Mouse (Mus musculus) liver, embryonic 14.5 days (tissue): ENCODE data around the gene Man1a2. TPM values are rescaled to one million over a fixed set of nuclear protein-coding genes. Genes with fewer than 3 reads are reported as not detected.

ENCODE experiments used
- ATAC-seq: fragments of 200-750 bp; cut with Nextera tagmentation; 2 replicates; pipeline ENCODE4 v1.8.0; 2017; ENCODE audit warnings: moderate number of reproducible peaks, mild to moderate bottlenecking, moderate library complexity; ENCODE audit not compliant: insufficient read depth
- DNase-seq, 3 experiments: peaks; one replicate each; pipeline ENCODE4 v3.0.0-alpha.2; 2012 to 2013; ENCODE audit warnings: low read depth in 3 of 3, low spot score in 3 of 3
- H3K27ac ChIP-seq: fragments of 300-500 bp; sonication (generic); 2 replicates; pipeline ENCODE4 v1.5.1; 2014; ENCODE audit warnings: moderate library complexity, mild to moderate bottlenecking, control low read depth, inconsistent platforms
- H3K27me3 ChIP-seq: fragments of 300-500 bp; sonication (generic); 2 replicates; pipeline ENCODE4 v1.6.1; 2014; ENCODE audit warnings: mild to moderate bottlenecking, low read length, moderate library complexity; ENCODE audit not compliant: control insufficient read depth, insufficient read depth
- H3K36me3 ChIP-seq: fragments of 300-500 bp; sonication (generic); replicated peaks from 2 replicates; pipeline ENCODE4 v1.6.1; 2014; ENCODE audit warnings: low read depth; ENCODE audit not compliant: control insufficient read depth, insufficient read depth
- H3K4me1 ChIP-seq, 2 experiments: fragments of 200-500 bp in 1 of 2; fragments of 300-500 bp in 1 of 2; sonication (generic) in 1 of 2; replicated peaks; 2 replicates each; pipeline ENCODE4 v1.6.1; 2012 to 2014; ENCODE audit warnings: antibody characterized with exemption in 1 of 2, inconsistent platforms in 1 of 2, low read length in 1 of 2; ENCODE audit not compliant: control insufficient read depth in 2 of 2, insufficient read depth in 2 of 2
- H3K4me2 ChIP-seq: fragments of 300-500 bp; sonication (generic); 2 replicates; pipeline ENCODE4 v1.6.1; 2014; ENCODE audit warnings: low read depth, mild to moderate bottlenecking, control low read depth, moderate library complexity
- H3K4me3 ChIP-seq, 2 experiments: fragments of 200-500 bp in 1 of 2; fragments of 300-500 bp in 1 of 2; sonication (generic) in 1 of 2; 2 replicates each; pipeline ENCODE4 v1.5.1; 2012 to 2014; ENCODE audit warnings: low read depth in 2 of 2, low read length in 2 of 2, mild to moderate bottlenecking in 2 of 2, control low read depth in 1 of 2, inconsistent platforms in 1 of 2, moderate library complexity in 1 of 2; ENCODE audit not compliant: insufficient read depth in 1 of 2
- H3K9ac ChIP-seq: fragments of 300-500 bp; sonication (generic); replicated peaks from 2 replicates; pipeline ENCODE4 v1.6.1; 2014; ENCODE audit warnings: mild to moderate bottlenecking, control low read depth, moderate library complexity
- H3K9me3 ChIP-seq: fragments of 300-500 bp; sonication (generic); 2 replicates; pipeline ENCODE4 v1.6.1; 2016; ENCODE audit warnings: low read length, mixed read lengths; ENCODE audit not compliant: control insufficient read depth
- CTCF ChIP-seq: IDR thresholded peaks from 2 replicates; pipeline ENCODE4 v1.5.1; 2016; ENCODE audit warnings: antibody characterized with exemption, low read depth, control low read depth
- EP300 ChIP-seq: IDR thresholded peaks from 2 replicates; pipeline ENCODE4 v1.6.1; 2016; ENCODE audit warnings: antibody characterized with exemption, low read depth
- WGBS: fragments of 180-500 bp; shearing (Covaris S2); extraction: QIAGEN DNeasy Blood & Tissue Kit; methylation state at CpG from one replicate; pipeline ENCODE4 v1.1.7; 2014; ENCODE audit not compliant: insufficient replicate concordance; 5-methylcytosine and 5-hydroxymethylcytosine counted together
- polyA plus RNA-seq, 2 experiments: library from polyadenylated mRNA; depleted of rRNA in 1 of 2; stranded (reverse) in 1 of 2; unstranded in 1 of 2; fragments of >200 nt; fragmentation: Nextera tagmentation in 1 of 2; extraction: Ambion mirVana in 1 of 2; gene quantifications; 2 replicates each; pipeline versions ENCODE4 v1.2.1 to v1.2.3; 2012 to 2014

Man1a2 gene
- polyA plus RNA-seq, 2 experiments, result 3.7 to 27.9 TPM

GRCm38 (mm10) chr3:100568443-100569390 lies 116.6 kb downstream of the Man1a2 start:
- H3K36me3 ChIP-seq, result no peaks in the 10 kb centered on the region; the same call in none of the 2 replicates
- H3K4me1 ChIP-seq, result no peaks in the 10 kb centered on the region
- H3K9ac ChIP-seq, result no peak overlapping the region
- TF ChIP-seq EP300 (no peak), CTCF (peak; percentile 64)
- no peak overlapping the region for H3K4me2 ChIP-seq
- no peaks in the 10 kb centered on the region for H3K9me3 ChIP-seq
- 78% methylated on average over 13 of the region's 13 CpGs for WGBS
- H3K27me3 ChIP-seq, result no peaks in the 10 kb centered on the region
- no peak overlapping the region for H3K4me3 ChIP-seq
- DNase-seq (peak in 1 of 3 experiments; percentile 32), ATAC-seq (peak; percentile 15; the same call in 1 of the 2 replicates)
- H3K27ac ChIP-seq, result no peak overlapping the region

- no peak for DNase-seq
- Histone ChIP-seq H3K9me3 (no peaks in the 10 kb centered on the region), H3K9ac (no peak overlapping the region), H3K4me1 (no peaks in the 10 kb centered on the region), H3K4me2 (no peak overlapping the region), H3K27ac (no peak overlapping the region), H3K36me3 (no peaks in the 10 kb centered on the region; the same call in none of the 2 replicates), H3K4me3 (no peak overlapping the region), H3K27me3 (no peaks in the 10 kb centered on the region)
- WGBS, result 77% methylated on average over 2 of the region's 2 CpGs
- TF ChIP-seq EP300 (no peak), CTCF (no peak)
- ATAC-seq, result no peak
Observed at GRCm38 (mm10) chr3:100563565-100563964, 121.7 kb downstream of the Man1a2 start.

- Histone ChIP-seq H3K4me3 (no peak overlapping the region), H3K27ac (no peak overlapping the region), H3K27me3 (no peaks in the 10 kb centered on the region), H3K36me3 (no peaks in the 10 kb centered on the region; the same call in none of the 2 replicates), H3K9me3 (no peaks in the 10 kb centered on the region), H3K9ac (no peak overlapping the region), H3K4me2 (no peak overlapping the region), H3K4me1 (no peaks in the 10 kb centered on the region)
- WGBS, result 82% methylated on average over 7 of the region's 7 CpGs
- ATAC-seq, result no peak
- TF ChIP-seq CTCF (no peak), EP300 (no peak)
- DNase-seq, result no peak
Observed at GRCm38 (mm10) chr3:100562455-100562854, 122.8 kb downstream of the Man1a2 start.

- DNase-seq (no peak), ATAC-seq (no peak)
- Histone ChIP-seq H3K4me1 (no peaks in the 10 kb centered on the region), H3K9me3 (no peaks in the 10 kb centered on the region), H3K4me3 (no peak overlapping the region), H3K36me3 (no peaks in the 10 kb centered on the region), H3K27ac (no peak overlapping the region), H3K4me2 (no peak overlapping the region), H3K27me3 (no peaks in the 10 kb centered on the region), H3K9ac (no peak overlapping the region)
- WGBS, result 86% methylated on average over 2 of the region's 2 CpGs
- no peak for TF ChIP-seq CTCF
Observed at GRCm38 (mm10) chr3:100561561-100562175, 123.6 kb downstream of the Man1a2 start.

GRCm38 (mm10) chr3:100559431-100559830 lies 125.9 kb downstream of the Man1a2 start:
- H3K27me3 ChIP-seq, result no peaks in the 10 kb centered on the region
- H3K4me1 ChIP-seq, result 0 out of 4 replicates have a peak, but pooled peaks cover 0 to 3% of the 10 kb centered on the region in 2 experiments
- no peaks in the 10 kb centered on the region for H3K36me3 ChIP-seq
- ATAC-seq, result no peak
- no peak overlapping the region for H3K9ac ChIP-seq
- WGBS, result 83% methylated on average over 7 of the region's 7 CpGs
- no peak overlapping the region for H3K4me2 ChIP-seq
- no peak overlapping the region for H3K27ac ChIP-seq
- TF ChIP-seq EP300 (no peak), CTCF (no peak)
- no peak for DNase-seq
- no peaks in the 10 kb centered on the region for H3K9me3 ChIP-seq
- no peak overlapping the region for H3K4me3 ChIP-seq
